9 mouse cellular contexts compared by ENCODE assay signal in genomic region chr4:120801446-120801845, GRCm38 (mm10). TPM values are rescaled to one million over a fixed set of nuclear protein-coding genes. Genes with fewer than 3 reads are reported as not detected.
DNase-seq lines count a peak whose midpoint lies in the region; ATAC-seq and TF ChIP-seq lines count a peak whose summit lies in the region.
"Had no signal": no experiment of that assay in that cellular context is flagged by ENCODE, and none has a peak within 500 bp of the region (broad histone marks: within the 10 kb centered on the region; RNA-seq: fewer than 3 reads in every experiment).

No protein-coding gene starts in this region.

- 30% methylated on average over 2 of the region's 2 CpGs for WGBS in forebrain, postnatal 0 days
- 41% methylated on average over 2 of the region's 2 CpGs for WGBS in forebrain, embryonic 16.5 days
- 33% methylated on average over 2 of the region's 2 CpGs for WGBS in limb, embryonic 10.5 days

- no peaks in the 10 kb centered on the region for H3K36me3 ChIP-seq in forebrain, postnatal 0 days (ENCODE audit: insufficient read depth)
- H3K36me3 ChIP-seq in forebrain, embryonic 16.5 days (ENCODE audit: control insufficient read depth, insufficient read depth) = no peaks in the 10 kb centered on the region
- peaks cover 22% of the 10 kb centered on the region for H3K36me3 ChIP-seq in limb, embryonic 10.5 days

- H3K4me2 ChIP-seq in forebrain, postnatal 0 days (ENCODE audit: low read depth) = no peak overlapping the region
- H3K4me2 ChIP-seq in forebrain, embryonic 16.5 days (ENCODE audit: low read length) = no peak overlapping the region

- H3K4me3 ChIP-seq in forebrain, postnatal 0 days (ENCODE audit: low read depth, low read length) = no peak overlapping the region
- H3K4me3 ChIP-seq in forebrain, embryonic 16.5 days (replicated peaks; ENCODE audit: low read length) = no peak overlapping the region
- H3K4me3 ChIP-seq in limb, embryonic 10.5 days = no peak overlapping the region
- H3K4me3 ChIP-seq: megakaryocyte, embryonic 14.5 days had no signal

- intact Hi-C loops in left cerebral cortex, postnatal 36 days (cut with DNase I) = no loop called here

- TF ChIP-seq CTCF in forebrain, postnatal 0 days (IDR thresholded peaks at IDR 0.05; ENCODE audit: low read depth) = 0 out of 2 replicates have a peak, but pooled peaks have one; percentile 22

- DNase-seq in forebrain, postnatal 0 days = no peak
- peak; percentile 56 for DNase-seq in 416B (ENCODE audit: low read depth)
- peak; percentile 57 for DNase-seq in T-cell, adult 2 months (ENCODE audit: low spot score)
- peak; percentile 73 for DNase-seq in lung, postnatal 36 days
- DNase-seq in limb, embryonic 10.5 days (ENCODE audit: low spot score) = no peak
- DNase-seq in right cerebral cortex, postnatal 14 days = no peak
- no peak for DNase-seq in left cerebral cortex, postnatal 36 days (ENCODE audit: low spot score in 2 of 2)

- H3K27me3 ChIP-seq in forebrain, postnatal 0 days (ENCODE audit: insufficient read depth, low read length) = no peaks in the 10 kb centered on the region
- H3K27me3 ChIP-seq in forebrain, embryonic 16.5 days (replicated peaks; ENCODE audit: control insufficient read depth, insufficient read depth, low read length) = no peaks in the 10 kb centered on the region
- no peaks in the 10 kb centered on the region for H3K27me3 ChIP-seq in limb, embryonic 10.5 days (ENCODE audit: low read depth, poor library complexity, severe bottlenecking)
- H3K27me3 ChIP-seq: megakaryocyte, embryonic 14.5 days had no signal

- no peak overlapping the region for H3K27ac ChIP-seq in forebrain, postnatal 0 days (ENCODE audit: low read depth, low read length)
- H3K27ac ChIP-seq in forebrain, embryonic 16.5 days (ENCODE audit: low read length) = no peak overlapping the region
- H3K27ac ChIP-seq in limb, embryonic 10.5 days = no peak overlapping the region

- no peak for ATAC-seq in forebrain, postnatal 0 days
- ATAC-seq in forebrain, embryonic 16.5 days = no peak

- H3K9me3 ChIP-seq in forebrain, postnatal 0 days (ENCODE audit: low read length) = no peaks in the 10 kb centered on the region
- no peaks in the 10 kb centered on the region for H3K9me3 ChIP-seq in forebrain, embryonic 16.5 days (ENCODE audit: control insufficient read depth, low read length)
- no peaks in the 10 kb centered on the region for H3K9me3 ChIP-seq in limb, embryonic 10.5 days (replicated peaks)
- H3K9me3 ChIP-seq: megakaryocyte, embryonic 14.5 days had no signal

- no peaks in the 10 kb centered on the region for H3K4me1 ChIP-seq in forebrain, postnatal 0 days (ENCODE audit: insufficient read depth)
- H3K4me1 ChIP-seq in forebrain, embryonic 16.5 days (replicated peaks; ENCODE audit: control insufficient read depth, insufficient read depth, low read length) = peaks cover 3% of the 10 kb centered on the region; the same call in 1 of the 2 replicates
- H3K4me1 ChIP-seq in limb, embryonic 10.5 days = no peaks in the 10 kb centered on the region

- no peak overlapping the region for H3K9ac ChIP-seq in forebrain, postnatal 0 days
- no peak overlapping the region for H3K9ac ChIP-seq in forebrain, embryonic 16.5 days (replicated peaks; ENCODE audit: low read depth, low read length)

RNA-seq across cellular contexts. Expression of gene Nfyc, which starts 29.9 kb away (rescaled TPM):
- 72.7 and 78.2 TPM in 2 replicates for total RNA-seq in forebrain, postnatal 0 days (2014; rRNA removed)
- polyA plus RNA-seq in forebrain, postnatal 0 days (2015; fragmentation: Nextera tagmentation; extraction: Ambion mirVana) = 74.6 and 81.4 TPM in 2 replicates
- polyA plus RNA-seq in forebrain, embryonic 16.5 days (2015; fragmentation: Nextera tagmentation; extraction: Ambion mirVana) = 96.5 and 107 TPM in 2 replicates
- 129 TPM in 2 replicates for polyA plus RNA-seq in limb, embryonic 10.5 days (2016; fragmentation: Nextera tagmentation; extraction: Ambion mirVana)
- total RNA-seq in left cerebral cortex, postnatal 36 days (2021) = 10 to 100 TPM; 40.7 to 48.4 TPM

RNA-seq across cellular contexts. Expression of gene Kcnq4, which starts 53.0 kb away (rescaled TPM):
- 10.9 and 11.9 TPM in 2 replicates for total RNA-seq in forebrain, postnatal 0 days (2014; rRNA removed)
- polyA plus RNA-seq in forebrain, postnatal 0 days (2015; fragmentation: Nextera tagmentation; extraction: Ambion mirVana) = 7.1 and 7.5 TPM in 2 replicates
- polyA plus RNA-seq in forebrain, embryonic 16.5 days (2015; fragmentation: Nextera tagmentation; extraction: Ambion mirVana) = 8.7 and 11.1 TPM in 2 replicates
- 3.0 and 6.9 TPM in 2 replicates for polyA plus RNA-seq in limb, embryonic 10.5 days (2016; fragmentation: Nextera tagmentation; extraction: Ambion mirVana)
- total RNA-seq in left cerebral cortex, postnatal 36 days (2021) = 1 to 10 TPM; 6.5 to 7.7 TPM

RNA-seq across cellular contexts. Expression of gene Rims3, which starts 53.2 kb away (rescaled TPM):
- 68.2 and 86.1 TPM in 2 replicates for total RNA-seq in forebrain, postnatal 0 days (2014; rRNA removed)
- 14.7 and 21.7 TPM in 2 replicates for polyA plus RNA-seq in forebrain, postnatal 0 days (2015; fragmentation: Nextera tagmentation; extraction: Ambion mirVana)
- polyA plus RNA-seq in forebrain, embryonic 16.5 days (2015; fragmentation: Nextera tagmentation; extraction: Ambion mirVana) = 9.6 and 14.1 TPM in 2 replicates
- 0.24 and 0.39 TPM in 2 replicates for polyA plus RNA-seq in limb, embryonic 10.5 days (2016; fragmentation: Nextera tagmentation; extraction: Ambion mirVana)
- total RNA-seq in left cerebral cortex, postnatal 36 days (2021) = 100 to 1,000 TPM; 122 to 134 TPM

Comparison
In these comparisons a context has a peak if more than half of its experiments do, and no peak if none do; other contexts are left out.
1. DNase-seq: peak in 416B (single experiment), T-cell, adult 2 months (single experiment) and lung, postnatal 36 days (single experiment); none in forebrain, postnatal 0 days (single experiment), limb, embryonic 10.5 days (single experiment), right cerebral cortex, postnatal 14 days (single experiment) and left cerebral cortex, postnatal 36 days (0 of 2).